Mouse (Mus musculus): ENCODE results near the gene Frrs1.

GRCm38 (mm10) chr3:116933158-116933557, 73.9 kb downstream of the Frrs1 start:
- no peak for TF ChIP-seq CTCF (IDR thresholded peaks at IDR 0.05; ENCODE audit: low read depth)
- TF ChIP-seq EP300 (IDR thresholded peaks at IDR 0.05; ENCODE audit: low read depth): no peak

All from liver, embryonic 14.5 days (tissue).